Mouse (Mus musculus): ENCODE data around the gene Tasp1. TPM values are rescaled to one million over a fixed set of nuclear protein-coding genes. Genes with fewer than 3 reads are reported as not detected.

The Tasp1 gene
- polyA plus RNA-seq, 1 experiment from 2014 or later, result 13.3 TPM

DNA sequence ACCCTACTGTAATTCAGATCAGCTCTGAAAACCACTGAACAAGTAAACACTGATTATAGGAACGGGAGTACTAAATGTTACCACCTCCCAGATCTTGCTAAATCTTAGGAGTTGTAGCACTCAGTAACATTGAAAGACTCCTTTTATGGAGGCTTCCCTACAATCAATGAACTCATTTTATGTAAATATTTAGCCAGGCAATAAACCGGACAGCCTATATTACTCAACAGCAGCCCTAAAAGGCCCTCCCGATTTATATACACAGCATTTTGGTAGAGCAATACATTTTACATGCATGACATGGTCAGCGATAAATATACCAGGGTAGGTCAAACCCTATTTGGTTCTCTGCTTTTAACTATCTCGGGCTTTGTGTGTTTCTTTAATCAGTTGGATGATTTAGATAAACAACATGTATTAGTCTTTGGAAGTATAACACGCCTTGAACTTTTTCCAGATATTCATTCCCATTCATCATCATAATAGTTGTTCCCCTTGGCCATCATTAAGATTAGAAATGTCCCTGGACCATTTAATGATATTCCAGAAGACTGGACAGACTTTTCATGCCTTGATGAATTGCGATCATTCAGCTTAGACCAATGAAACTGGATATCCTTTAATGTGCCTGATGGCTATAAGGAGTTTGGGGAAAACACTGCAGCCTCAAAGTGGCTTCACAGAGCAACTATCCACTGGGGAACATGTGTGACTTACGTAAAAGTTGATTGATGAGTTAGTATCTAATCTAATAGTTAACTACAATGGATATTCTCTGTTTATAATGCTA is 244.8 kb downstream of the Tasp1 start:
- Histone ChIP-seq H3K36me3 (replicated peaks) (no peaks in the 10 kb centered on the region), H3K9ac (no peak overlapping the region), H3K4me1 (replicated peaks) (no peaks in the 10 kb centered on the region), H3K4me3 (replicated peaks) (no peak overlapping the region), H3K27me3 (no peaks in the 10 kb centered on the region), H3K27ac (replicated peaks) (no peak overlapping the region), H3K9me3 (replicated peaks) (no peaks in the 10 kb centered on the region), H3K4me2 (no peak overlapping the region)
- WGBS (ENCODE audit: insufficient replicate concordance), result 67% methylated on average over 8 of the region's 8 CpGs
- ATAC-seq (ENCODE audit: insufficient read depth), result no peak

GRCm38 (mm10) chr2:139817275-139817674 is 249.3 kb downstream of the Tasp1 start:
- H3K4me1 ChIP-seq (replicated peaks), result no peaks in the 10 kb centered on the region
- no peaks in the 10 kb centered on the region for H3K36me3 ChIP-seq (replicated peaks)
- H3K27ac ChIP-seq (replicated peaks), result no peak overlapping the region
- ATAC-seq (ENCODE audit: insufficient read depth), result no peak
- no peaks in the 10 kb centered on the region for H3K9me3 ChIP-seq (replicated peaks)
- WGBS (ENCODE audit: insufficient replicate concordance), result 69% methylated on average over 3 of the region's 3 CpGs
- H3K4me3 ChIP-seq (replicated peaks), result no peak overlapping the region
- no peaks in the 10 kb centered on the region for H3K27me3 ChIP-seq
- H3K4me2 ChIP-seq, result no peak overlapping the region
- no peak overlapping the region for H3K9ac ChIP-seq

DNA sequence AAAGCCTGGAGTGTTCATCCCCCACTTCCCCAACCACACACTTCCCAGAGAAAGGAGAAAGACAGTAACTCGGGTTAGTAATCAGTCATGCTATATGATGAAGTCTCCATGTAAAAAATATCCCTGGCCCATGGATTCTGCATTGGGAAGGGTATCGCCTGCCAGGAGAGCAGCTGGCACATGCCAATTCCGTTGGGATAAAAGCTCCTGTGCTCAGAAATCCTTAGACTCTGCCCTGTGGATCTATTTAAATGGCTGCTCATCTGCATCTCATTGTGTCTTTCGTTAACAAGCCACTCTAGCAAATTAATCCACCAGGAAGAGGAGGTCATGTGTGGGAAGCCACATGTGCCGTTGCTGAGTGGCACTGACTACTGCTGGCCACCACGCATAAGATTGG is 258.7 kb downstream of the Tasp1 start:
- no peaks in the 10 kb centered on the region for H3K4me1 ChIP-seq (replicated peaks)
- H3K9me3 ChIP-seq (replicated peaks), result no peaks in the 10 kb centered on the region
- H3K4me3 ChIP-seq (replicated peaks), result no peak overlapping the region
- H3K36me3 ChIP-seq (replicated peaks), result no peaks in the 10 kb centered on the region
- ATAC-seq (ENCODE audit: insufficient read depth), result no peak
- H3K9ac ChIP-seq, result no peak overlapping the region
- no peaks in the 10 kb centered on the region for H3K27me3 ChIP-seq
- WGBS (ENCODE audit: insufficient replicate concordance), result 73% methylated on average over 6 of the region's 6 CpGs
- H3K27ac ChIP-seq (replicated peaks), result no peak overlapping the region
- H3K4me2 ChIP-seq, result no peak overlapping the region

- Histone ChIP-seq H3K4me2 (no peak overlapping the region), H3K36me3 (replicated peaks) (no peaks in the 10 kb centered on the region), H3K27me3 (no peaks in the 10 kb centered on the region), H3K4me1 (replicated peaks) (no peaks in the 10 kb centered on the region), H3K4me3 (replicated peaks) (no peak overlapping the region), H3K9ac (no peak overlapping the region), H3K9me3 (replicated peaks) (no peaks in the 10 kb centered on the region), H3K27ac (replicated peaks) (no peak overlapping the region)
- no peak for ATAC-seq (ENCODE audit: insufficient read depth)
- WGBS (ENCODE audit: insufficient replicate concordance), result 64% methylated on average over 7 of the region's 7 CpGs
Measured at GRCm38 (mm10) chr2:139804041-139804440, 262.6 kb downstream of the Tasp1 start.

GRCm38 (mm10) chr2:139792345-139793120 is 274.1 kb downstream of the Tasp1 start:
- 60% methylated on average over 9 of the region's 9 CpGs for WGBS (ENCODE audit: insufficient replicate concordance)
- no peak for ATAC-seq (ENCODE audit: insufficient read depth)
- no peaks in the 10 kb centered on the region for H3K27me3 ChIP-seq
- no peaks in the 10 kb centered on the region for H3K4me1 ChIP-seq (replicated peaks)
- no peaks in the 10 kb centered on the region for H3K9me3 ChIP-seq (replicated peaks)
- H3K9ac ChIP-seq, result no peak overlapping the region
- H3K4me2 ChIP-seq, result no peak overlapping the region
- no peak overlapping the region for H3K4me3 ChIP-seq (replicated peaks)
- no peak overlapping the region for H3K27ac ChIP-seq (replicated peaks)
- no peaks in the 10 kb centered on the region for H3K36me3 ChIP-seq (replicated peaks)

GRCm38 (mm10) chr2:139788658-139789057 is 277.9 kb downstream of the Tasp1 start:
- Histone ChIP-seq H3K36me3 (replicated peaks) (no peaks in the 10 kb centered on the region), H3K27ac (replicated peaks) (no peak overlapping the region), H3K9ac (no peak overlapping the region), H3K9me3 (replicated peaks) (no peaks in the 10 kb centered on the region), H3K27me3 (no peaks in the 10 kb centered on the region), H3K4me2 (no peak overlapping the region), H3K4me3 (replicated peaks) (no peak overlapping the region), H3K4me1 (replicated peaks) (no peaks in the 10 kb centered on the region)
- no peak for ATAC-seq (ENCODE audit: insufficient read depth)
- WGBS (ENCODE audit: insufficient replicate concordance), result 58% methylated on average over 4 of the region's 4 CpGs

DNA sequence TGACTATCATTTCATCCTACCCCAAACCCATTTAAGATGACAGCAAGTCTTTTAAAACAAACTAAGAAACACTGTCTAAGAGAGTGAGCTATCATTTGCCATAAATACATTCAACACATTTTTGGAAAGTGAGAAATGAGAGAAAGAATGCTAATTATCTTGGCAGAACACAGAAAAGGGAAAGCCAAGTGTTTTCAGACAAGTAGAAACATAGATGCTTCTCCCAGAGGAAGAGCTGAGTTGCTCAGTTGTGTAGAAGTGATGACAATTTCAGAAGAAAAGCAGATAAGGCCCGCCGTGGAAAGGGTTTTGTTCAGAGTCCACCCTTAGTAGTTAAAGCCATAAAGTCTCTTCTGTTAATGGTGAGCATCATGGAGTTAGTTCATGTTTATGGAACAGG is 281.7 kb downstream of the Tasp1 start:
- ATAC-seq (ENCODE audit: insufficient read depth), result no peak
- H3K4me1 ChIP-seq (replicated peaks), result no peaks in the 10 kb centered on the region
- H3K36me3 ChIP-seq (replicated peaks), result no peaks in the 10 kb centered on the region
- no peak overlapping the region for H3K9ac ChIP-seq
- no peaks in the 10 kb centered on the region for H3K27me3 ChIP-seq
- 46% methylated on average over 2 of the region's 2 CpGs for WGBS (ENCODE audit: insufficient replicate concordance)
- H3K4me2 ChIP-seq, result no peak overlapping the region
- H3K27ac ChIP-seq (replicated peaks), result no peak overlapping the region
- H3K4me3 ChIP-seq (replicated peaks), result no peak overlapping the region
- no peaks in the 10 kb centered on the region for H3K9me3 ChIP-seq (replicated peaks)

GRCm38 (mm10) chr2:139784465-139784864 is 282.1 kb downstream of the Tasp1 start:
- no peak for ATAC-seq (ENCODE audit: insufficient read depth)
- no peak overlapping the region for H3K27ac ChIP-seq (replicated peaks)
- 49% methylated on average over 1 of the region's 1 CpGs for WGBS (ENCODE audit: insufficient replicate concordance)

More at GRCm38 (mm10) chr2:139784465-139784864, 282.1 kb downstream of the Tasp1 start:
- H3K9ac ChIP-seq, result no peak overlapping the region
- no peaks in the 10 kb centered on the region for H3K9me3 ChIP-seq (replicated peaks)
- no peaks in the 10 kb centered on the region for H3K4me1 ChIP-seq (replicated peaks)
- no peak overlapping the region for H3K4me3 ChIP-seq (replicated peaks)
- no peaks in the 10 kb centered on the region for H3K27me3 ChIP-seq
- no peak overlapping the region for H3K4me2 ChIP-seq
- no peaks in the 10 kb centered on the region for H3K36me3 ChIP-seq (replicated peaks)

Other genes with a start within 250 kb of the Tasp1 start
- not detected in 2 replicates for gene Gm17374, start 85.2 kb upstream of the Tasp1 start, polyA plus RNA-seq (2015; fragmentation: Nextera tagmentation; extraction: Ambion mirVana)
- gene Esf1, start 103.8 kb upstream of the Tasp1 start, polyA plus RNA-seq (2015; fragmentation: Nextera tagmentation; extraction: Ambion mirVana), result 7.9 and 9.2 TPM in 2 replicates
- 6.2 and 8.3 TPM in 2 replicates for gene Ndufaf5, start 103.8 kb upstream of the Tasp1 start, polyA plus RNA-seq (2015; fragmentation: Nextera tagmentation; extraction: Ambion mirVana)

All from liver, embryonic 15.5 days (tissue).